Mouse (Mus musculus) intestine, postnatal 0 days (tissue): ENCODE data around the gene Mms22l. TPM values are rescaled to one million over a fixed set of nuclear protein-coding genes. Genes with fewer than 3 reads are reported as not detected.
"Not testable (repeated sequence)": the region's sequence is repeated elsewhere in the genome, so short reads cannot be mapped to it uniquely, and the experiment has no call there.

Experiments
- ATAC-seq: fragments of 200-750 bp; cut with Nextera tagmentation; 2 replicates; pipeline ENCODE4 v1.8.0; 2017; ENCODE audit warnings: mild to moderate bottlenecking, moderate TSS enrichment, moderate library complexity
- H3K27ac ChIP-seq: fragments of 300-500 bp; sonication (generic); 2 replicates; pipeline ENCODE4 v1.5.1; 2014; ENCODE audit warnings: mild to moderate bottlenecking, low read depth, low read length, moderate library complexity
- H3K27me3 ChIP-seq: fragments of 300-500 bp; sonication (generic); replicated peaks from 2 replicates; pipeline ENCODE4 v1.6.1; 2014; ENCODE audit warnings: low read length, mixed read lengths; ENCODE audit not compliant: control insufficient read depth, insufficient read depth
- H3K36me3 ChIP-seq: fragments of 300-500 bp; sonication (generic); 2 replicates; pipeline ENCODE4 v1.6.1; 2014; ENCODE audit warnings: mild to moderate bottlenecking, moderate library complexity; ENCODE audit not compliant: control insufficient read depth, insufficient read depth
- H3K4me1 ChIP-seq: fragments of 300-500 bp; sonication (generic); replicated peaks from 2 replicates; pipeline ENCODE4 v1.6.1; 2014; ENCODE audit warnings: antibody characterized with exemption, low read length, mixed read lengths; ENCODE audit not compliant: control insufficient read depth, insufficient read depth
- H3K4me2 ChIP-seq: fragments of 300-500 bp; sonication (generic); replicated peaks from 2 replicates; pipeline ENCODE4 v1.6.1; 2014; ENCODE audit warnings: low read depth, mild to moderate bottlenecking, moderate library complexity
- H3K4me3 ChIP-seq: fragments of 300-500 bp; sonication (generic); 2 replicates; pipeline ENCODE4 v1.5.1; 2014; ENCODE audit warnings: low read depth, low read length
- H3K9ac ChIP-seq: fragments of 300-500 bp; sonication (generic); 2 replicates; pipeline ENCODE4 v1.6.1; 2014; ENCODE audit warnings: mild to moderate bottlenecking, low read depth, low read length
- H3K9me3 ChIP-seq: fragments of 300-500 bp; sonication (generic); 2 replicates; pipeline ENCODE4 v1.6.1; 2016; ENCODE audit warnings: mixed run types; ENCODE audit not compliant: control insufficient read depth
- CTCF ChIP-seq: sonication (generic); IDR thresholded peaks from 2 replicates; pipeline ENCODE4 v1.5.1; 2016; ENCODE audit warnings: low read depth, mild to moderate bottlenecking, control low read depth, antibody characterized with exemption, moderate library complexity
- WGBS: fragments of 180-500 bp; shearing (Covaris S2); extraction: QIAGEN DNeasy Blood & Tissue Kit; methylation state at CpG from one replicate; pipeline ENCODE4 v1.1.7; 2014; 5-methylcytosine and 5-hydroxymethylcytosine counted together
- polyA plus RNA-seq: library from polyadenylated mRNA; unstranded; fragments of >200 nt; fragmentation: Nextera tagmentation; extraction: Ambion mirVana; gene quantifications from 2 replicates; pipeline ENCODE4 v1.2.1, GENCODE M21; 2015

The Mms22l gene
- polyA plus RNA-seq, 1 experiment from 2014 or later, result 6.9 TPM

DNA sequence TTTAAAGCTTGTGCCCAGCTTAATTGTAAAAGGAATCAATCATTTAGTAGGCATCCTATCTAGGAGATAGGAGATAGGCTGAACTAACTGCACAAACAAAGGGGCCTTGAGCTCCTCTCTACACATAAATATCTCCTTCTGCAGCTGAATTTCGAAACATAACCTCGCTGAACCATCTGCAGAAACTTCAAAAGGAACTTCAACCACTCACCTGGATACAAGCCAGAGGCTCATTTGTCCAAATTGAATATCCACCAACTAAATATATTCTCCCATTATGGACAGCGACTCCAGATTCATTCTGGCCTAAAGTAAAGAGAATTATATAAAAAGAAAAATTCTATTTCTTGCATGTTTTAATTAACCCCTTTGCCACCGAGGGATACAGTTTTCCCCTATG, 130.4 kb downstream of the Mms22l start:
- ATAC-seq, result no peak
- Histone ChIP-seq H3K4me3 (no peak overlapping the region), H3K4me2 (no peak overlapping the region), H3K4me1 (no peaks in the 10 kb centered on the region), H3K9me3 (no peaks in the 10 kb centered on the region), H3K27me3 (no peaks in the 10 kb centered on the region), H3K36me3 (no peaks in the 10 kb centered on the region), H3K27ac (no peak overlapping the region), H3K9ac (no peak overlapping the region)
- no peak for TF ChIP-seq CTCF
- 65% methylated on average over 4 of the region's 4 CpGs for WGBS

GRCm38 (mm10) chr4:24627871-24628270, 131.6 kb downstream of the Mms22l start:
- Histone ChIP-seq H3K4me2 (no peak overlapping the region), H3K27ac (no peak overlapping the region), H3K4me3 (no peak overlapping the region), H3K27me3 (no peaks in the 10 kb centered on the region), H3K36me3 (no peaks in the 10 kb centered on the region), H3K9ac (no peak overlapping the region), H3K4me1 (no peaks in the 10 kb centered on the region), H3K9me3 (no peaks in the 10 kb centered on the region)
- TF ChIP-seq CTCF, result no peak
- WGBS, result 64% methylated on average over 1 of the region's 1 CpGs
- no peak for ATAC-seq

DNA sequence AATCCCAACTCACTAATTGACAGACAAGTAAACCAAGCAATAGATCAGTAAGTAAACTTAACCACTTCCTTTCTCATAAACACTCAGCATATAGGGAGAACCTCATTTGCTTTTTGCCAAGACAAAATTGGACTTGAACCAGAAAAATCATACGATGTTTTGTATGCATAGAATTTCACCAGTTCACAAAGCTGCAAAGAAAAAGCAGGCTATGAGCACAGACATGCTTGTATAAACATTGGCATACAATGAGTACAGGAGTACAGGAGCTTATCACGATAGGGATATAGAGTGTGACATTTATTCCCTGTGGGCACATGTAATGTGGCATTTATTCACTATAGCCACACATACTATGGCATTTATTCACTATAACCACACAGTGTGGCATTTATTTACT, 134.2 kb downstream of the Mms22l start:
- ATAC-seq, result no peak
- no peak for TF ChIP-seq CTCF
- WGBS, result 52% methylated on average over 2 of the region's 2 CpGs

GRCm38 (mm10) chr4:24631177-24631911, 135.1 kb downstream of the Mms22l start:
- H3K9ac ChIP-seq, result no peak overlapping the region
- H3K4me3 ChIP-seq, result no peak overlapping the region
- H3K4me2 ChIP-seq, result no peak overlapping the region
- no peak overlapping the region for H3K27ac ChIP-seq
- H3K4me1 ChIP-seq, result no peaks in the 10 kb centered on the region
- ATAC-seq, result no peak
- 74% methylated on average over 9 of the region's 9 CpGs for WGBS
- no peak for TF ChIP-seq CTCF
- H3K27me3 ChIP-seq, result no peaks in the 10 kb centered on the region
- H3K36me3 ChIP-seq, result no peaks in the 10 kb centered on the region
- H3K9me3 ChIP-seq, result no peaks in the 10 kb centered on the region

More for the DNA sequence above, 134.2 kb downstream of the Mms22l start:
- Histone ChIP-seq H3K9me3 (no peaks in the 10 kb centered on the region), H3K27me3 (no peaks in the 10 kb centered on the region), H3K4me2 (no peak overlapping the region), H3K27ac (no peak overlapping the region), H3K9ac (no peak overlapping the region), H3K4me3 (no peak overlapping the region), H3K4me1 (no peaks in the 10 kb centered on the region), H3K36me3 (no peaks in the 10 kb centered on the region)

GRCm38 (mm10) chr4:24642306-24642705, 146.1 kb downstream of the Mms22l start:
- Histone ChIP-seq H3K9ac (no peak overlapping the region), H3K4me3 (no peak overlapping the region), H3K9me3 (no peaks in the 10 kb centered on the region), H3K27ac (no peak overlapping the region), H3K36me3 (no peaks in the 10 kb centered on the region), H3K4me2 (no peak overlapping the region), H3K4me1 (no peaks in the 10 kb centered on the region), H3K27me3 (no peaks in the 10 kb centered on the region)
- TF ChIP-seq CTCF, result no peak
- 78% methylated on average over 2 of the region's 2 CpGs for WGBS
- ATAC-seq, result no peak

- ATAC-seq, result not testable (repeated sequence)
These were observed 148.5 kb downstream of the Mms22l start for GRCm38 (mm10) chr4:24644735-24645134.

More at GRCm38 (mm10) chr4:24644735-24645134, 148.5 kb downstream of the Mms22l start:
- H3K4me3 ChIP-seq, H3K27ac ChIP-seq, H3K9me3 ChIP-seq, H3K4me2 ChIP-seq, H3K9ac ChIP-seq, H3K4me1 ChIP-seq, H3K36me3 ChIP-seq, H3K27me3 ChIP-seq: not testable (repeated sequence)
- WGBS, result 75% methylated on average over 5 of the region's 8 CpGs
